In the genomic region with DNA sequence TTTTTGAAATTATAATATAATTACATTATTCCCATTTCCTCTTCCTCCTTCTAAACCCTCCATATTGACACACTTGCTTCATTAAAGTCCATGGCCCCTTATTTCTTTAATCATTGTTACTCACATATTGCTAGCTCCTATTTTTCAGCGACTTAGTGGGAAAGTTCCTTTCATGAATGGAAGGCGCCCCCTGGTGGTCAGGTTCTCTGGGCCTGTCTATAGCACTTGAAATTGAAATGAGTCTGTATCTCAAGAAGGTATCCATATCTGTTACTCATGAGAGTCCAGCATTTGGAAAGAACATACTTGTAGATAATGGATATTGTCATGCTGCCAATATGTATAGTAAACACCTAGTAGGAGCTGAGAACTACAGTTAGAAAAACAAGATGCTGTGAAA, we compare ENCODE assay signal across 9 mouse cellular contexts.
DNase-seq lines count a peak whose midpoint lies in the region; ATAC-seq lines count a peak whose summit lies in the region.
"Had no signal": no experiment of that assay in that cellular context is flagged by ENCODE, and none has a peak within 500 bp of the region (broad histone marks: within the 10 kb centered on the region; RNA-seq: fewer than 3 reads in every experiment).

No protein-coding gene starts in this region.

- no peaks in the 10 kb centered on the region for H3K36me3 ChIP-seq in forebrain, embryonic 10.5 days (replicated peaks)
- H3K36me3 ChIP-seq in forebrain, embryonic 16.5 days (ENCODE audit: control insufficient read depth, insufficient read depth) = no peaks in the 10 kb centered on the region
- H3K36me3 ChIP-seq: limb, embryonic 13.5 days had no signal

- H3K9ac ChIP-seq in forebrain, embryonic 16.5 days (replicated peaks; ENCODE audit: low read depth, low read length) = no peak overlapping the region
- H3K9ac ChIP-seq: limb, embryonic 13.5 days had no signal

- ATAC-seq in forebrain, embryonic 16.5 days = no peak
- peak; percentile 96 for ATAC-seq in megakaryocyte-erythroid progenitor cell, adult 5-6 weeks (replicated peaks; ENCODE audit: low FRiP score, low TSS enrichment, poor library complexity, severe bottlenecking)

- H3K27me3 ChIP-seq in forebrain, embryonic 10.5 days (ENCODE audit: poor library complexity, severe bottlenecking) = no peaks in the 10 kb centered on the region
- no peaks in the 10 kb centered on the region for H3K27me3 ChIP-seq in forebrain, embryonic 16.5 days (replicated peaks; ENCODE audit: control insufficient read depth, insufficient read depth, low read length)
- H3K27me3 ChIP-seq: limb, embryonic 13.5 days had no signal

- no peak overlapping the region for H3K4me3 ChIP-seq in forebrain, embryonic 10.5 days
- H3K4me3 ChIP-seq in forebrain, embryonic 16.5 days (replicated peaks; ENCODE audit: low read length) = no peak overlapping the region
- H3K4me3 ChIP-seq: limb, embryonic 13.5 days had no signal

- no peak overlapping the region for H3K4me2 ChIP-seq in forebrain, embryonic 16.5 days (ENCODE audit: low read length)
- H3K4me2 ChIP-seq: limb, embryonic 13.5 days had no signal

- 4% methylated on average over 2 of the region's 2 CpGs for WGBS in forebrain, embryonic 10.5 days
- 3% methylated on average over 2 of the region's 2 CpGs for WGBS in forebrain, embryonic 16.5 days

- intact Hi-C loops in heart, postnatal 14 days (cut with DNase I) = loop anchor here (2.0 to 5.0 kb wide), 5 partner anchors 36 to 266 kb away; no protein-coding TSS in a partner anchor

- H3K9me3 ChIP-seq in forebrain, embryonic 10.5 days = no peaks in the 10 kb centered on the region
- H3K9me3 ChIP-seq in forebrain, embryonic 16.5 days (ENCODE audit: control insufficient read depth, low read length) = no peaks in the 10 kb centered on the region
- H3K9me3 ChIP-seq: limb, embryonic 13.5 days had no signal

- DNase-seq in forebrain, embryonic 10.5 days (ENCODE audit: extremely low spot score, low spot score) = peak; percentile 65
- DNase-seq in adrenal gland, adult (ENCODE audit: inconsistent age in 2 of 2, low spot score in 1 of 2) = peak; percentile 61 to 88
- peak; percentile 63 for DNase-seq in embryo, embryonic 9.5 days (ENCODE audit: extremely low spot score)
- DNase-seq in heart, postnatal 14 days = peak; percentile 78 to 87
- DNase-seq in layer of hippocampus, postnatal 10 days (ENCODE audit: low spot score in 2 of 2) = peak; percentile 53 to 64
- peak; percentile 40 to 85 for DNase-seq in spleen, postnatal 10 days (ENCODE audit: low spot score in 2 of 2)

- no peaks in the 10 kb centered on the region for H3K4me1 ChIP-seq in forebrain, embryonic 10.5 days
- H3K4me1 ChIP-seq in forebrain, embryonic 16.5 days (replicated peaks; ENCODE audit: control insufficient read depth, insufficient read depth, low read length) = no peaks in the 10 kb centered on the region
- H3K4me1 ChIP-seq: limb, embryonic 13.5 days had no signal

- H3K27ac ChIP-seq in forebrain, embryonic 10.5 days = no peak overlapping the region
- H3K27ac ChIP-seq in forebrain, embryonic 16.5 days (ENCODE audit: low read length) = no peak overlapping the region
- H3K27ac ChIP-seq: limb, embryonic 13.5 days had no signal
